Mouse (Mus musculus) forebrain, embryonic 12.5 days (tissue): Measurements from ENCODE around the gene Gm20458. TPM values are rescaled to one million over a fixed set of nuclear protein-coding genes. Genes with fewer than 3 reads are reported as not detected.

Experiments
- ATAC-seq: fragments of 200-750 bp; cut with Nextera tagmentation; 2 replicates; pipeline ENCODE4 v1.8.0; 2017; ENCODE audit warnings: moderate TSS enrichment; ENCODE audit not compliant: low FRiP score
- H3K27ac ChIP-seq: fragments of 300-500 bp; sonication (generic); 2 replicates; pipeline ENCODE4 v1.5.1; 2016; ENCODE audit warnings: mild to moderate bottlenecking
- H3K27me3 ChIP-seq: fragments of 300-500 bp; sonication (generic); 2 replicates; pipeline ENCODE4 v1.6.1; 2016; ENCODE audit warnings: mild to moderate bottlenecking
- H3K36me3 ChIP-seq: fragments of 300-500 bp; sonication (generic); replicated peaks from 2 replicates; pipeline ENCODE4 v1.6.1; 2016; ENCODE audit warnings: mild to moderate bottlenecking
- H3K4me1 ChIP-seq: fragments of 300-500 bp; sonication (generic); 2 replicates; pipeline ENCODE4 v1.6.1; 2016
- H3K4me2 ChIP-seq: fragments of 300-500 bp; sonication (generic); 2 replicates; pipeline ENCODE4 v1.6.1; 2016; ENCODE audit warnings: mild to moderate bottlenecking, moderate library complexity
- H3K4me3 ChIP-seq: fragments of 300-500 bp; sonication (generic); replicated peaks from 2 replicates; pipeline ENCODE4 v1.5.1; 2016; ENCODE audit warnings: mild to moderate bottlenecking
- H3K9ac ChIP-seq: fragments of 300-500 bp; sonication (generic); 2 replicates; pipeline ENCODE4 v1.6.1; 2016; ENCODE audit warnings: mild to moderate bottlenecking
- H3K9me3 ChIP-seq: fragments of 300-500 bp; sonication (generic); 2 replicates; pipeline ENCODE4 v1.6.1; 2016
- WGBS: fragments of 180-500 bp; shearing (Covaris S2); methylation state at CpG from one replicate; pipeline ENCODE4 v1.1.7; 2016; 5-methylcytosine and 5-hydroxymethylcytosine counted together
- polyA plus RNA-seq: library from polyadenylated mRNA; unstranded; fragments of >200 nt; fragmentation: Nextera tagmentation; extraction: Ambion mirVana; gene quantifications from 2 replicates; pipeline ENCODE4 v1.2.1, GENCODE M21; 2016

Gene Gm20458
- polyA plus RNA-seq, 1 experiment from 2014 or later: 6.2 TPM

- no peak overlapping the region for H3K27ac ChIP-seq
- no peaks in the 10 kb centered on the region for H3K9me3 ChIP-seq
- H3K4me3 ChIP-seq: no peak overlapping the region
- peaks cover 14% of the 10 kb centered on the region for H3K4me1 ChIP-seq
- ATAC-seq: no peak
- WGBS: 66% methylated on average over 1 of the region's 1 CpGs
- peak overlapping the region; percentile 97 for H3K4me2 ChIP-seq
- 0 out of 2 replicates have a peak, but pooled peaks cover 5% of the 10 kb centered on the region for H3K27me3 ChIP-seq
- H3K36me3 ChIP-seq: peaks cover 15% of the 10 kb centered on the region
- H3K9ac ChIP-seq: no peak overlapping the region
Measured at GRCm38 (mm10) chr2:164496331-164496730, 35.6 kb downstream of the Gm20458 start.

GRCm38 (mm10) chr2:164496847-164497690 lies 36.3 kb downstream of the Gm20458 start, which contains the start of gene Pigt:
Gene Pigt, plus strand, starts transcription at chr2:164497520.
- Histone ChIP-seq H3K4me1 (peaks cover 14% of the 10 kb centered on the region), H3K27me3 (0 out of 2 replicates have a peak, but pooled peaks cover 5% of the 10 kb centered on the region), H3K4me2 (peak within 1 kb of the TSS; percentile 97), H3K4me3 (peak within 1 kb of the TSS; percentile 89), H3K9ac (peak within 1 kb of the TSS; percentile 74), H3K27ac (peak within 1 kb of the TSS; percentile 46; the same call in 1 of the 2 replicates), H3K36me3 (peaks cover 22% of the 10 kb centered on the region), H3K9me3 (no peaks in the 10 kb centered on the region)
- 4% methylated on average over 43 of the region's 43 CpGs for WGBS
- ATAC-seq: peak; percentile 95

DNA sequence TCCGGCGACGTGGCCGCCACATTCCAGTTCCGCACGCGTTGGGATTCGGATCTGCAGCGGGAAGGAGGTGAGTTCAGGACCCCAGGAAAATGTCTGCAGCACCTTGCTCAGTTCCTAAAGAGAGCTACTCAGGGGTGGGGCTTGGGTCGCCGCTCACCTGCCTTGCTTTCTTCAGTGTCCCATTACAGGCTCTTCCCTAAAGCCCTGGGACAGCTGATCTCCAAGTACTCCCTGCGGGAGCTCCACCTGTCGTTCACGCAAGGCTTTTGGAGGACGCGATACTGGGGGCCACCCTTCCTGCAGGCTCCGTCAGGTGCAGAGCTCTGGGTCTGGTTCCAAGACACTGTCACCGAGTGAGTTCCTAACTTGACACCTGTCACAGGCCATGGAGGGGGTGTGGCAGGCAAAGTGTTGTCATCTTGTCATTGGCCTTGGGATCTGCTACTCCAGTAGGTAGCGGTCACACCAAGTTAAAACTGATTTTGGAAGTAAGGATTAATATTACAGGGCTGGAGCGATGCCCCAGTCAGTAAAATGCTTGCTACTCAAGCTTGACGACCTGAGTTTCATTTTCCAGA lies 37.0 kb downstream of the Gm20458 start:
- 5% methylated on average over 21 of the region's 21 CpGs for WGBS
- Histone ChIP-seq H3K27me3 (0 out of 2 replicates have a peak, but pooled peaks cover 5% of the 10 kb centered on the region), H3K9me3 (no peaks in the 10 kb centered on the region), H3K4me2 (peak overlapping the region; percentile 97), H3K36me3 (peaks cover 29% of the 10 kb centered on the region), H3K9ac (peak overlapping the region; percentile 74), H3K4me3 (peak overlapping the region; percentile 89), H3K27ac (peak overlapping the region; percentile 46; the same call in 1 of the 2 replicates), H3K4me1 (peaks cover 14% of the 10 kb centered on the region)
- peak; percentile 42; the same call in 1 of the 2 replicates for ATAC-seq

- 0 out of 2 replicates have a peak, but pooled peaks cover 3% of the 10 kb centered on the region for H3K27me3 ChIP-seq
- H3K4me3 ChIP-seq: no peak overlapping the region
- ATAC-seq: no peak
- H3K27ac ChIP-seq: no peak overlapping the region
- H3K4me1 ChIP-seq: peaks cover 14% of the 10 kb centered on the region
- H3K9ac ChIP-seq: no peak overlapping the region
- peaks cover 44% of the 10 kb centered on the region for H3K36me3 ChIP-seq
- no peak overlapping the region for H3K4me2 ChIP-seq
- 73% methylated on average over 5 of the region's 5 CpGs for WGBS
- H3K9me3 ChIP-seq: no peaks in the 10 kb centered on the region; the same call in 1 of the 2 replicates
Measured at GRCm38 (mm10) chr2:164499317-164499716, 38.5 kb downstream of the Gm20458 start.

GRCm38 (mm10) chr2:164500511-164500910 lies 39.7 kb downstream of the Gm20458 start:
- peaks cover 56% of the 10 kb centered on the region for H3K36me3 ChIP-seq
- no peak overlapping the region for H3K9ac ChIP-seq
- H3K9me3 ChIP-seq: no peaks in the 10 kb centered on the region; the same call in 1 of the 2 replicates
- 93% methylated on average over 7 of the region's 7 CpGs for WGBS
- ATAC-seq: no peak
- no peaks in the 10 kb centered on the region for H3K27me3 ChIP-seq
- no peak overlapping the region for H3K4me2 ChIP-seq
- peaks cover 14% of the 10 kb centered on the region for H3K4me1 ChIP-seq
- H3K4me3 ChIP-seq: no peak overlapping the region
- H3K27ac ChIP-seq: no peak overlapping the region

DNA sequence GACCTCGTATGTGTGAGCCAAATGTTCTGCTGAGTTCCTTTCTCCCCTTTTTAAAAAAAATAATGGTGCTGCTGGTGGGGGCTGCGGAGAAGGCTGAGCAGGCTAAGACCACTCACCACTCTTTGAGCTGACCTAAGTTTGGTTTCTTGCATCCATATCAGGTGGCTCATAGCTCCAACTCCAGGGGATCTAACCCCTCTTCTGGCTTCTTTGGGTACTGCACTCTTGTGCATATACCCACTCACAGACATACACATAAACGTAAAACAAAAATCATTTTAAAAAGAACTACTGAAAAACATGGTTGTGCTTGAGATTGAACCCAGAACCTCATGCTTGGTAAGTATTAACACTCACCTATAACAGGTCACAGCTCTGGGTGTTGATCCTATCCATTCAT lies 44.2 kb downstream of the Gm20458 start:
- no peak for ATAC-seq
- Histone ChIP-seq H3K9ac (no peak overlapping the region), H3K9me3 (no peaks in the 10 kb centered on the region; the same call in 1 of the 2 replicates), H3K4me1 (no peaks in the 10 kb centered on the region), H3K4me3 (no peak overlapping the region), H3K27ac (no peak overlapping the region), H3K27me3 (no peaks in the 10 kb centered on the region), H3K36me3 (peaks cover 69% of the 10 kb centered on the region), H3K4me2 (no peak overlapping the region)
- 95% methylated on average over 3 of the region's 3 CpGs for WGBS

DNA sequence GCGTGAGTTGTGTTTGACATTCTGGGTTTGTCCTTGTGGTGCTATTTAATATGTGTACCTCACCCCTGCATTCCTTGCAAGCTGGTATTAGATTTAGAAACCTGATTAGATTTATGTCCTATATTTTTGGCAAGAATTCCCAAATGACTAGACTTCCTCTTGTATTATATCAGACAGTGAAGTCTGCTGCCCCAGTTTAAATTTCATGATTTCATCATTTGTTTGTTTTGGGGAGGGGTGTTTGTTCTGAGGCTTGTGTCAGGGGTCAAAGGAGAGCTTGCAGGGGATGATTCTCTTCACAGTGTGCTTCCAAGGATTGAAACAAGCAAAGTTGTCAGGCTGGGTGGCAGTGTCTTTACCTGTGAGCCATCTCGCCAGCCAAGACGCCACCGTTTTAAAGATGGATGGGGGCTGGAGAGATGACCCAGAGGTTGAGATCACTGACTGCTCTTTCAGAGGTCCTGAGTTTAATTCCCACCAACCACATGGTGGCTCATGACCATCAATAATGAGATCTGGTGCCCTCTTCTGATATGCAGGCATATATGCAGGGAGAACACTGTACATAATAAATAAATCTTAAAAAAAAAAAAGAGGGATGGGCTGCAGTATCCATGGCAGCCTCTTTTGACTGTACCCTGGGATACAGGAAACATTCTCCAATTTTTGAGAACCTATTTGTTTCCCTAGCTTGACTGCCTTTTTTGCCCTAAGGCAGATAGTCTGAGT lies 45.0 kb downstream of the Gm20458 start:
- WGBS: 93% methylated on average over 4 of the region's 4 CpGs
- no peaks in the 10 kb centered on the region for H3K4me1 ChIP-seq

GRCm38 (mm10) chr2:164507811-164508210 lies 47.0 kb downstream of the Gm20458 start:
- H3K9me3 ChIP-seq: no peaks in the 10 kb centered on the region; the same call in 1 of the 2 replicates
- H3K9ac ChIP-seq: no peak overlapping the region
- no peak overlapping the region for H3K27ac ChIP-seq
- H3K27me3 ChIP-seq: no peaks in the 10 kb centered on the region
- H3K4me2 ChIP-seq: no peak overlapping the region
- peaks cover 42% of the 10 kb centered on the region for H3K36me3 ChIP-seq
- H3K4me3 ChIP-seq: no peak overlapping the region
- 86% methylated on average over 19 of the region's 19 CpGs for WGBS
- ATAC-seq: no peak
- no peaks in the 10 kb centered on the region for H3K4me1 ChIP-seq

More for the DNA sequence above, 45.0 kb downstream of the Gm20458 start:
- Histone ChIP-seq H3K4me3 (no peak overlapping the region), H3K36me3 (peaks cover 62% of the 10 kb centered on the region), H3K27me3 (no peaks in the 10 kb centered on the region), H3K27ac (no peak overlapping the region), H3K9me3 (no peaks in the 10 kb centered on the region; the same call in 1 of the 2 replicates), H3K4me2 (no peak overlapping the region), H3K9ac (no peak overlapping the region)
- no peak for ATAC-seq

DNA sequence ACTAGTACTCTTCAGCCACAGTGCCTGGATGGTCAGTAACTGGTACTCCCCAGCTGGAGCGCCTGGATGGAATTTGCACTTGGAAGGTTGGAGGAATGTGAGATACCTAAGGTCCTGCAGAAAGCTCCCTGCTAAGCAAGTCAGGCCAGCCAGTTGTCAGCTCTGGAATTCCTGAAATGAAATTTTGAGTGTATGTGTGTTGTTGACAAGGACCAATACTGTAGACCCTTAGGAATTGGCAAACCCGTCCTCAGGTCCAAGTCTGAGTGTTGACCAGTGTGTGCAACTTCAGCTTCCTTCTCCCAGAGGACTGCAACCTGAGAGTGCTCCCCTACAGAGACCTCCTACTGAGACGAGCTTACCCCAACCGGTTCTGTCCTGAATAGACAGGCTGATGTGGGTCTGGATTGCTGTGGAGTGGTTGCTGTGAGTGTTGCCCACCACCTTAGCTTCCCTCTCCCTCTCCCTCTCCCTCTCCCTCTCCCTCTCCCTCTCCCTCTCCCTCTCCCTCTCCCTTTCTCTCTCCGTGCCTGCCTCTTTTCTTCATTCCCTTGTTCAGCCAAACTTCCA lies 49.9 kb downstream of the Gm20458 start:
- Histone ChIP-seq H3K36me3 (peaks cover 13% of the 10 kb centered on the region), H3K27ac (no peak overlapping the region), H3K9ac (no peak overlapping the region), H3K27me3 (no peaks in the 10 kb centered on the region), H3K4me2 (no peak overlapping the region), H3K9me3 (no peaks in the 10 kb centered on the region), H3K4me1 (no peaks in the 10 kb centered on the region), H3K4me3 (no peak overlapping the region)
- WGBS: 52% methylated on average over 4 of the region's 5 CpGs
- no peak for ATAC-seq

- Histone ChIP-seq H3K4me2 (no peak overlapping the region), H3K9me3 (no peaks in the 10 kb centered on the region), H3K27me3 (no peaks in the 10 kb centered on the region), H3K36me3 (peaks cover under 1% of the 10 kb centered on the region), H3K9ac (no peak overlapping the region), H3K4me3 (no peak overlapping the region), H3K27ac (no peak overlapping the region), H3K4me1 (no peaks in the 10 kb centered on the region)
- WGBS: 63% methylated on average over 14 of the region's 14 CpGs
- ATAC-seq: no peak
Measured at GRCm38 (mm10) chr2:164512121-164512909, 51.5 kb downstream of the Gm20458 start.

GRCm38 (mm10) chr2:164513389-164513788 lies 52.6 kb downstream of the Gm20458 start:
- Histone ChIP-seq H3K9me3 (no peaks in the 10 kb centered on the region), H3K36me3 (no peaks in the 10 kb centered on the region; the same call in 1 of the 2 replicates), H3K4me1 (no peaks in the 10 kb centered on the region), H3K4me2 (no peak overlapping the region), H3K27ac (no peak overlapping the region), H3K27me3 (no peaks in the 10 kb centered on the region), H3K9ac (no peak overlapping the region), H3K4me3 (no peak overlapping the region)
- WGBS: 79% methylated on average over 8 of the region's 8 CpGs
- ATAC-seq: no peak
